ENCODE assay signal across 20 mouse cellular contexts in genomic region chr12:34836864-34837263, GRCm38 (mm10).
A peak's percentile ranks its signal among the peaks of the same experiment; 100 is the strongest.
DNase-seq lines count a peak whose midpoint lies in the region; ATAC-seq and TF ChIP-seq lines count a peak whose summit lies in the region.
"Had no signal": no experiment of that assay in that cellular context is flagged by ENCODE, and none has a peak within 500 bp of the region (broad histone marks: within the 10 kb centered on the region; RNA-seq: fewer than 3 reads in every experiment).

No protein-coding gene starts in this region.

- H3K27me3 ChIP-seq in forebrain, embryonic 12.5 days: peaks cover 64% of the 10 kb centered on the region
- H3K27me3 ChIP-seq in forebrain, postnatal 0 days (ENCODE audit: insufficient read depth, low read length): no peaks in the 10 kb centered on the region
- no peaks in the 10 kb centered on the region for H3K27me3 ChIP-seq in midbrain, embryonic 15.5 days (replicated peaks)
- no peaks in the 10 kb centered on the region; the same call in 1 of the 2 replicates for H3K27me3 ChIP-seq in midbrain, embryonic 11.5 days (ENCODE audit: control insufficient read depth, insufficient read depth, low read length)
- 0 out of 2 replicates have a peak, but pooled peaks cover 2% of the 10 kb centered on the region for H3K27me3 ChIP-seq in forebrain, embryonic 14.5 days (replicated peaks; ENCODE audit: control insufficient read depth, insufficient read depth, low read length)
- H3K27me3 ChIP-seq: embryonic facial prominence, embryonic 12.5 days had no signal

- TF ChIP-seq CTCF in forebrain, postnatal 0 days (IDR thresholded peaks at IDR 0.05; ENCODE audit: low read depth): no peak

- no peaks in the 10 kb centered on the region for H3K9me3 ChIP-seq in forebrain, embryonic 12.5 days
- no peaks in the 10 kb centered on the region for H3K9me3 ChIP-seq in forebrain, postnatal 0 days (ENCODE audit: low read length)
- no peaks in the 10 kb centered on the region for H3K9me3 ChIP-seq in midbrain, embryonic 15.5 days
- no peaks in the 10 kb centered on the region for H3K9me3 ChIP-seq in midbrain, embryonic 11.5 days (ENCODE audit: control insufficient read depth, low read length)
- no peaks in the 10 kb centered on the region for H3K9me3 ChIP-seq in forebrain, embryonic 14.5 days (replicated peaks; ENCODE audit: control insufficient read depth, low read length)
- H3K9me3 ChIP-seq: embryonic facial prominence, embryonic 12.5 days; heart, embryonic 10.5 days; hindbrain, embryonic 13.5 days had no signal

- no peak overlapping the region for H3K27ac ChIP-seq in forebrain, embryonic 12.5 days
- H3K27ac ChIP-seq in forebrain, postnatal 0 days (ENCODE audit: low read depth, low read length): no peak overlapping the region
- H3K27ac ChIP-seq in midbrain, embryonic 15.5 days: no peak overlapping the region
- no peak overlapping the region for H3K27ac ChIP-seq in midbrain, embryonic 11.5 days (ENCODE audit: low read depth, low read length)
- no peak overlapping the region for H3K27ac ChIP-seq in forebrain, embryonic 14.5 days (ENCODE audit: low read depth, low read length)
- H3K27ac ChIP-seq: embryonic facial prominence, embryonic 12.5 days; heart, embryonic 10.5 days; hindbrain, embryonic 13.5 days; hindbrain, postnatal 0 days had no signal

- DNase-seq in forebrain, postnatal 0 days: no peak
- DNase-seq in midbrain, embryonic 11.5 days (ENCODE audit: low spot score, missing footprints): no peak
- DNase-seq in forebrain, embryonic 14.5 days (ENCODE audit: low spot score): peak; percentile 16
- peak; percentile 8 for DNase-seq in retina, postnatal 1 day
- no peak for DNase-seq in adrenal gland, postnatal 36 days
- no peak for DNase-seq in adrenal gland, adult 2 months
- DNase-seq: adrenal gland, postnatal 10 days; cerebellum, adult 11-12 months; cerebellum, adult 9-10 months; cerebellum, postnatal 25 days; gastrocnemius, postnatal 36 days; heart, adult 18-20 months; heart, postnatal 14 days had no signal

- WGBS in forebrain, embryonic 12.5 days: 16% methylated on average over 1 of the region's 1 CpGs
- WGBS in forebrain, postnatal 0 days: 26% methylated on average over 1 of the region's 1 CpGs
- 43% methylated on average over 1 of the region's 1 CpGs for WGBS in midbrain, embryonic 15.5 days
- WGBS in midbrain, embryonic 11.5 days: 48% methylated on average over 1 of the region's 1 CpGs
- WGBS in forebrain, embryonic 14.5 days: 16% methylated on average over 1 of the region's 1 CpGs

- no peak overlapping the region for H3K4me3 ChIP-seq in forebrain, embryonic 12.5 days (replicated peaks)
- H3K4me3 ChIP-seq in forebrain, postnatal 0 days (ENCODE audit: low read depth, low read length): no peak overlapping the region
- H3K4me3 ChIP-seq in midbrain, embryonic 15.5 days: no peak overlapping the region
- no peak overlapping the region for H3K4me3 ChIP-seq in midbrain, embryonic 11.5 days (ENCODE audit: low read depth, low read length)
- H3K4me3 ChIP-seq in forebrain, embryonic 14.5 days (ENCODE audit: low read depth, low read length): no peak overlapping the region
- H3K4me3 ChIP-seq: embryonic facial prominence, embryonic 12.5 days; heart, embryonic 10.5 days; hindbrain, embryonic 13.5 days had no signal

- H3K36me3 ChIP-seq in forebrain, embryonic 12.5 days (replicated peaks): no peaks in the 10 kb centered on the region
- no peaks in the 10 kb centered on the region for H3K36me3 ChIP-seq in forebrain, postnatal 0 days (ENCODE audit: insufficient read depth)
- H3K36me3 ChIP-seq in midbrain, embryonic 15.5 days (replicated peaks): no peaks in the 10 kb centered on the region
- H3K36me3 ChIP-seq in midbrain, embryonic 11.5 days (ENCODE audit: control insufficient read depth, insufficient read depth, low read length): no peaks in the 10 kb centered on the region
- no peaks in the 10 kb centered on the region for H3K36me3 ChIP-seq in forebrain, embryonic 14.5 days (ENCODE audit: control insufficient read depth, insufficient read depth, low read length)
- H3K36me3 ChIP-seq: embryonic facial prominence, embryonic 12.5 days; heart, embryonic 10.5 days; hindbrain, embryonic 13.5 days had no signal

- H3K9ac ChIP-seq in forebrain, embryonic 12.5 days: no peak overlapping the region
- H3K9ac ChIP-seq in forebrain, postnatal 0 days: no peak overlapping the region
- H3K9ac ChIP-seq in midbrain, embryonic 15.5 days: no peak overlapping the region
- H3K9ac ChIP-seq in midbrain, embryonic 11.5 days (ENCODE audit: low read length): no peak overlapping the region
- H3K9ac ChIP-seq in forebrain, embryonic 14.5 days (ENCODE audit: low read length): no peak overlapping the region
- H3K9ac ChIP-seq: embryonic facial prominence, embryonic 12.5 days; hindbrain, embryonic 13.5 days had no signal

- ATAC-seq in forebrain, embryonic 12.5 days (ENCODE audit: low FRiP score): peak; percentile 25; the same call in 1 of the 2 replicates
- ATAC-seq in forebrain, postnatal 0 days: no peak; the same call in 1 of the 2 replicates
- peak; percentile 54; the same call in 1 of the 2 replicates for ATAC-seq in midbrain, embryonic 15.5 days (replicated peaks)
- ATAC-seq in midbrain, embryonic 11.5 days (ENCODE audit: low FRiP score): no peak
- 0 out of 2 replicates have a peak, but pooled peaks have one; percentile 52 for ATAC-seq in forebrain, embryonic 14.5 days
- ATAC-seq: hindbrain, postnatal 0 days; Patski had no signal

- H3K4me2 ChIP-seq in forebrain, embryonic 12.5 days: no peak overlapping the region
- H3K4me2 ChIP-seq in forebrain, postnatal 0 days (ENCODE audit: low read depth): no peak overlapping the region
- H3K4me2 ChIP-seq in midbrain, embryonic 15.5 days: no peak overlapping the region
- H3K4me2 ChIP-seq in midbrain, embryonic 11.5 days: no peak overlapping the region
- H3K4me2 ChIP-seq in forebrain, embryonic 14.5 days (ENCODE audit: low read length): no peak overlapping the region
- H3K4me2 ChIP-seq: embryonic facial prominence, embryonic 12.5 days; hindbrain, embryonic 13.5 days had no signal

- H3K4me1 ChIP-seq in forebrain, embryonic 12.5 days: peaks cover 8% of the 10 kb centered on the region; the same call in 1 of the 2 replicates
- no peaks in the 10 kb centered on the region for H3K4me1 ChIP-seq in forebrain, postnatal 0 days (ENCODE audit: insufficient read depth)
- H3K4me1 ChIP-seq in midbrain, embryonic 15.5 days: 0 out of 2 replicates have a peak, but pooled peaks cover 9% of the 10 kb centered on the region
- no peaks in the 10 kb centered on the region for H3K4me1 ChIP-seq in midbrain, embryonic 11.5 days (ENCODE audit: control insufficient read depth, insufficient read depth, low read length)
- H3K4me1 ChIP-seq in forebrain, embryonic 14.5 days (ENCODE audit: control insufficient read depth, insufficient read depth, low read length): no peaks in the 10 kb centered on the region; the same call in 1 of the 2 replicates
- H3K4me1 ChIP-seq: embryonic facial prominence, embryonic 12.5 days; heart, embryonic 10.5 days had no signal

Comparison
In these comparisons a context has a peak if more than half of its experiments do, and no peak if none do; other contexts are left out.
1. ATAC-seq: peak in forebrain, embryonic 12.5 days (single experiment), midbrain, embryonic 15.5 days (single experiment) and forebrain, embryonic 14.5 days (single experiment); none in forebrain, postnatal 0 days (single experiment) and midbrain, embryonic 11.5 days (single experiment).
2. DNase-seq: peak in forebrain, embryonic 14.5 days (single experiment) and retina, postnatal 1 day (single experiment); none in forebrain, postnatal 0 days (single experiment), midbrain, embryonic 11.5 days (single experiment), adrenal gland, postnatal 36 days (0 of 2) and adrenal gland, adult 2 months (single experiment).